Mouse (Mus musculus) adrenal gland, postnatal 36 days (tissue): Measurements from ENCODE around the gene Zfp931. TPM values are rescaled to one million over a fixed set of nuclear protein-coding genes. Genes with fewer than 3 reads are reported as not detected.
"Not testable (repeated sequence)": the region's sequence is repeated elsewhere in the genome, so short reads cannot be mapped to it uniquely, and the experiment has no call there.

Source experiments
- DNase-seq, 2 experiments: peaks; one replicate each; pipeline ENCODE4 v3.0.0; 2021; ENCODE audit warnings: mixed read lengths in 1 of 2
- long read RNA-seq, 2 experiments: library from polyadenylated mRNA; stranded (forward); transcript quantifications; one replicate each; pipeline ENCODE4 v2.0.0; 2021; ENCODE audit warnings: borderline sequencing depth in 2 of 2
- total RNA-seq, 2 experiments: library from RNA; stranded (reverse); gene quantifications; 2 replicates each; pipeline ENCODE4 v1.2.3; 2021

Zfp931 gene
- total RNA-seq = 10 to 100 TPM; 23.4 to 34.6 TPM
- long read RNA-seq, experiment 1, transcript Zfp931-201 (3 exons, 1,372 nt) = major isoform, 8 of 13 reads
- long read RNA-seq, experiment 1, partial matches to known transcripts = 0 of 13 reads
- long read RNA-seq, experiment 1, other reads (novel, unspliced or antisense) = 3 of 13 reads
- long read RNA-seq, experiment 2, partial matches to known transcripts = 0 of 8 reads
- long read RNA-seq, experiment 2, other reads (novel, unspliced or antisense) = 3 of 8 reads

DNA sequence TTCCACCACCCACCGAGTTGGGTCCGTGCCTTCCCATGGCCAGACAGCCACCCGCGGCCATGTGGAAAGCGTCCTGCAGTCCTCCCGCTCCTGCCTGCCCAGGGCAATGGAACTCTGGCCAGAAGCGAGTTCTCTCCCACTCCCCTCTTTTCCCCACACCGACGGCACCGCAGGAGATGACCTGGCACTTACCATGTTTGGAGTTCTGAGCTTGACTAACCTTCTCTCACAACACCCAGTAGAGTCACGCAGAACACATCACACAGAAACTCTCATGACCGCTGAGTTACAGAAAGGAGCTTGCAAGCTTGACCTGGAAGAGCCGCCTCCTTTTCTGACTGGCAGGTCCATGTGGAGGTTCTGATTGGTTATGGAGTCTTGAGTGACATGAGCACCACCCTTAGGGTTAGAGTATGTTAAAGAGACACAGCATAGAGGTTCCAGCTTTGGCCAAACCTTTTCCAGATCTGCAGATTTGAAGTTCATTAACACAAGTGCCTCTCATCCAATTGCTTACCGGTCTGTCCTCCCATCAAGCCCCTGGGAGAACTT lies at the start of gene Zfp931:
Zfp931 (minus strand) TSS at position 311 of the 552 bp plus-strand sequence.
- peak in 1 of 2 experiments; percentile 10 for DNase-seq

DNA sequence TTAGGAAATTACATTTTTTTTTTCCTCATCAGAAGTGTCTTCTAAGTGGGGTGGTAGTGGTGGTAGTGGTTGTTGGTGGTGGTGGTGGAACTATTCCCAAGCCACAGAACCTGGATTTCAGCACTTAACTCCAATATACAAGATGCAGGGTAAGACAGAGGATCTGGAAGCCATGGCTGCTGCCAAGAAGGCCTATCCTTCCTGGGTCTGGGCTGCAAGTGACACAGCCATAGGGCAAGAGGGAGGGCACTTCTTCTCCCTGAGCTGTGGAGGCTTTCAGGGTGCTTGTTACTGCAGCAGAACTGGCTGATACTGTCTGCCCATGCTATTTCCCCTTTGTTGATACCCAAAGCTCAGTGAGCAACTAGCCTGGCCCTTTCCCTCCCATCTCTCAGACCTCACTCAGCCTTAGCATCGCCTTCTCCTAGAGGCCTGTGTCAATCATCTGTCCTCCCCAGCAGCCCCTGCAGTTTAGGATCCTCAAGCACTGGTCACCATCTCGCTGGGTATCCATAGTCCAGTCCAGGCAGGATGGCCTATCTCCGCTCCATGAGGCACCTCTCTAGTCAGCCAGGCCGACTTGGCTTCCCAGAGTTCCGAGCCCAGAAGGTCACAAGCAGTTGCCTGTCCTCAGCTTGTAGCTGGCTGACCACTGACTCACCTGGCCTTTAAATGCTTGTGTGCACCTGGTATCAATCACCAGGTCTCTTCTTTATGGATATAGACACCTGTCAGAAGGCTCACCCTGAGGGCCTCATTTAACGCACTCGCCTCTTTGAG lies 48.0 kb upstream of the Zfp931 start:
- DNase-seq = no peak

GRCm38 (mm10) chr2:178125427-178125826 lies 47.2 kb upstream of the Zfp931 start:
- DNase-seq = no peak

GRCm38 (mm10) chr2:178123466-178123865 lies 45.2 kb upstream of the Zfp931 start:
- no peak for DNase-seq

DNA sequence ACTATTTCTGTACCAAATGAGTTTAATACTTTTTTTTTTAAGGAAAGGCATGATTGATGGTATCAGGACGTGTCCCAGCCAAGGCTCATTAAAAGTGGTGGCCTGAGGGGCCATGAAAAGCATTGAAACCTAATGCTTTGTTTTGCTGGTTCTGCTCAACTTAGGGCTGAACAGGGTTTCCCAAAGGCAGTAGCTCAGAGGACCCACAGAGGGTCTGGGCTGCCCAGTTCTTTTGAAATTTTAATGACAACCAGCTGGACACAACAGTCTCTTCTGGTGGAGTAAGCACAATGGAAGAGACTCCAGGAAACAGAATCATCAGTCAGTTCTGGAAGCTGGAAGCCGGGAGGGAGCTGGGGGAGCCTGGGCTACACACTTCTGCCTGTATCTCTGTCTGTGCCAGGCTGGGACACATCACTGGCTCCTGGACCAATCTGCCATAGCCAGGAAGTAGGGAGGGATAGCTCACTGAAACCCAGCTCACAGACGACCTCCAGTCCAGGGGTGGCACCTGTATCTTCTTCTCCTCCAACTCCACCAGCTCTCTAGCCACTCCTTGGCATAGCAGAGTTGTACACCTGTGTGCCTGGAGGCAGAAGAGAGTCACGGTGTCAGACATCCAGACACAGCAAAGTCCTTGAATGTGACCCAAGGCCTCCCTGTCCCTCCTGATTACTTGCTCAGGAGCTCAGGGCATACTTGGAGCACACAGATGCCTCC lies 43.8 kb upstream of the Zfp931 start:
- no peak for DNase-seq

- no peak for DNase-seq
Observed at GRCm38 (mm10) chr2:178121375-178121688, 43.1 kb upstream of the Zfp931 start.

GRCm38 (mm10) chr2:178120651-178121374 lies 42.5 kb upstream of the Zfp931 start:
- no peak for DNase-seq

- DNase-seq = no peak
Observed at GRCm38 (mm10) chr2:178120356-178120645, 42.0 kb upstream of the Zfp931 start.

DNA sequence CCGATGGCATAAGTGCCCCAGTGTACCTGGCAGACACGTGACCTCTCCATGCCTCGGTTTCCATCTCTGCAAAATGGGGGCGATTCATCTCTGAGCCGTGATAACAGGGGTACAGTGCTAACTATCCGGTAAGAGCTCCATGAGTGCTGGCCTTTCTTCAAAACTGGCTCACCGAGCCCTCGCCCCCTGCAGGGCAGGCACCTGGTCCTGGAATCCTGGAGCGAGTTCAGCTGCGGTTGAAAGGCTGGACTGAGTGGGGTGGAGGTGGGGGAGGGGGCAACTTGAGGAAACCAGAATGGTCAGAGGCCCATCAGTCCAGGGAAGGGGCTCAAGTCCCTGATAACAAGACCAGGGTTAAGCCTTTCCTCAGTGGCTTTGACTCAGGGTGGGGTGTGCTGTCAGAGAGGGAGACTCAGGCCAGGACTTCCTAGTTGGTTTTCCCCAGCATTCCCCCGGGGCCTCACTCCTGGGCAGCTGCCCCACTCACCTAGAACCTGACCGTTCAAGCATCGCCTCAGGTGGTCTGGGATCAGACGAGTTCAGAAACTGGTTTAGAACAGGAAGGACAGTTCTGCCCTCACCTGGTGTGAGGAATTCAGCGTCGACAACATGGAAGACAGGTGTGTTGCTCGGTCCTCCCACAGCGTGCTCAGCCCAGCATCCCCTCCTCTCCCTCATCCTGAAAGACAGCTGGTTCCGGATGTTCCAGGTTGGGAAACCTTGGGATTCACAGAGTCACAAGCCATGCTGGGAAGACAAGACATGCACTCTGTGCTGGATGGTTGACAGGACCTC lies 41.5 kb upstream of the Zfp931 start:
- no peak for DNase-seq

DNA sequence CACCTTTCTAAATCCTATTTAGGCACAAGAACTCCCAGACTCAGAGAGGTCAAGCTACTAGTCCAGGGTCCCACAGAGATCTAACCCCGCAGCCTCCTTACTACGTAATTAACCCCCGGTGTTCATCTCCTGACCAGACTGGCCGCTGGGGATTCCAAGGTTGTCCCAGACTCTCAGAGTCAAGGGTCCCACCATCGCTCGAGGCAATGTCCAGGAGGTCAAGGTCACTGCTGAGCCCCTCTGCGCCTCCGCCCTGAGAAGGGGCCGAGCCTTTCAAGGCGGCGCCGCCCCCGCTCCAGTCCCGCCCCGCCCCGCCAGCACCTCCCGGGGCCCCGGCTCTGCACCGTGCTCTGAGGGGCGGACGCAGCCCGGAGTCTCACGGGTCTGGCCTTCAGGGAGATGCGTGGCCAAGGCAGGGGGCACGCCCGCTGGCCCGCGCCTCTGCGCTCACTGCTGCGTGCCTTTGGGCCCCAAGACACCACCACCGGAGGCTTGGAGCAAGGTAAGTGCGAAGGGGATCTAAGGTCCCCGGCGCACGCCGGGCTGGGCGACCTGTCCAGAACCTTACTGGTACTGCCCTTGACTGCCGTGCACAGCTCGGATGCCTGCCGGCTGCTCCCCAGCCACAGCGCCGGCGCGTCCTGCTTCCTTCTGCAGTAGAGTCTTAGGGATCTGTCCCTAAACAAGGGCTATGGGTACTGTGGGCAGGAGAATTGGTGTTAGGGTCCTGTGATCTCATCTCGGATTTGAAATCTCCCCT lies 40.7 kb upstream of the Zfp931 start, which contains the start of gene Phactr3:
Phactr3 (plus strand) TSS at position 175 of the 760 bp plus-strand sequence.
- peak; percentile 7 to 13 for DNase-seq

- peak; percentile 36 to 52 for DNase-seq
Observed at GRCm38 (mm10) chr2:178117946-178118345, 39.7 kb upstream of the Zfp931 start.

DNA sequence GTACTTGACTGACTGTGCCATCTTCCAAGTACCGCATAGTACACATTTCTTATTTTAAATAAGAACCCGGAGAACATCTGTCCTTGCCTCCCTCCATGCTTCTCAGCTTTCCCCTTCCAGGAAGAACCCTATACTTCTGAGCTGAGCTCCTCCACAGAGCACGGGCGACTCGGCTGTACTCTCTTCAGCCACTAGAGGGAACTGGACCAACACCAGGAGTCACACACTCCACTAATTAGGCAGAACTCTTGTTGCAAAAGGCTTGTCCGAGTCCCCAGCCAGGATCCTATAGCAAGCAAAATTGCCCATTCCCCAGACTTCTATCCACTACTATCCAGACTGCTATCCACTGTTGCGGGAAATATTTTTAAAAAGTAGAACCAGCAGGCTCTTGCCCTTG lies 23.7 kb upstream of the Zfp931 start:
- peak; percentile 57 to 58 for DNase-seq

GRCm38 (mm10) chr2:178098021-178098420 lies 19.7 kb upstream of the Zfp931 start:
- DNase-seq = peak; percentile 50 to 54

- no peak for DNase-seq
Observed at GRCm38 (mm10) chr2:178089586-178089985, 11.3 kb upstream of the Zfp931 start.

- DNase-seq = peak; percentile 55 to 75
Observed at GRCm38 (mm10) chr2:178058195-178058594, 20.1 kb downstream of the Zfp931 start.

GRCm38 (mm10) chr2:178027601-178028000 lies 50.7 kb downstream of the Zfp931 start:
- DNase-seq = not testable (repeated sequence)

DNA sequence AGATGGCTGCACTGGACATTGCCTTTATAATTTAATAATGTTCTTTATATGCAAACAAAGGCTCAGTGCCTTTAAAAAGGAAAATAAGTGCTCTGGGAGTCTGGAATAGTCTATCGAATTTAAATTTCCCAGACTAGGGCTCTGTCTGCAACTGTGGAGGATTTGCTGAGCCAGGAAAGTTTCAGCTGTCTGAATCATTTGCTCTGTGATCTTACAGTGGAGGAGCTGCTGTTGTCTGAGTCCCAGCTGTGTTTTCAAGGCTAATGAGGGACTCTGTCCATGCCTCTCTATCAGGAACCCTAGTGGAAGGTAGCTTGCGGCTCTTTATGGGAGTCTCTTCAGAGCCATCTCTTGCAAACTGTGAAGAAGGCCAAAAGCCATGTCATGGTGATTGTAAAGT lies 54.4 kb downstream of the Zfp931 start:
- DNase-seq = peak; percentile 22 to 23

GRCm38 (mm10) chr2:178023011-178023611 lies 55.2 kb downstream of the Zfp931 start, which contains the start of gene Zfp971:
TSS of gene Zfp971 (plus strand) at chr2:178023284.
- DNase-seq = peak; percentile 31 to 52

GRCm38 (mm10) chr2:178020773-178021172 lies 57.5 kb downstream of the Zfp931 start:
- DNase-seq = not testable (repeated sequence)

DNA sequence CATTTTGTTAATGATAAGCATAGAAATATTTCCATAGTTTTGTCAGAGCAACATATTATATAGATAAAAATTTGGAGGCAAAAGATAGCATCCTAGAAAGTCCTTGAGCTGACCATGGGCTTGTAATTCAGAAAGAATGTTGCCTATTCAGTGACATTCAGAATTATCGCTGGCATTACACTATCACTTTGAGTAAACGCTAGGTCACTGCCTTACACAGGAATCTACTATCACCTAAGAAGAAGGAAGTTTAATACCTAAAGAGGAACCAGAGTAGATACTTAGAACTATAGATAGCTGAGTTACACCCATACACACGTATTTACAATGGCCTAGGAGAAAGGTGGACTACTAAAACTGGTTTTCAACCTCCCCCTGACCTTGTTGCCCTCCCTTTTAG lies 58.8 kb downstream of the Zfp931 start:
- DNase-seq = not testable (repeated sequence)
